Mouse (Mus musculus) hindlimb bud, embryonic 11.5 days (tissue): ENCODE measurements around the gene Tmx1.
A peak's percentile ranks its signal among the peaks of the same experiment; 100 is the strongest.

Experiments used
- DNase-seq: peaks from one replicate; pipeline ENCODE4 v3.0.0-alpha.2; 2012; ENCODE audit warnings: low read depth, low spot score; ENCODE audit errors: extremely low spot score

The Tmx1 gene

GRCm38 (mm10) chr12:70452726-70453645 lies at the start of gene Tmx1:
Gene Tmx1 (plus strand): TSS chr12:70453095.
- peak; percentile 71 for DNase-seq

- DNase-seq: no peak
These were observed 48.6 kb upstream of the Tmx1 start for GRCm38 (mm10) chr12:70404327-70404726.

DNA sequence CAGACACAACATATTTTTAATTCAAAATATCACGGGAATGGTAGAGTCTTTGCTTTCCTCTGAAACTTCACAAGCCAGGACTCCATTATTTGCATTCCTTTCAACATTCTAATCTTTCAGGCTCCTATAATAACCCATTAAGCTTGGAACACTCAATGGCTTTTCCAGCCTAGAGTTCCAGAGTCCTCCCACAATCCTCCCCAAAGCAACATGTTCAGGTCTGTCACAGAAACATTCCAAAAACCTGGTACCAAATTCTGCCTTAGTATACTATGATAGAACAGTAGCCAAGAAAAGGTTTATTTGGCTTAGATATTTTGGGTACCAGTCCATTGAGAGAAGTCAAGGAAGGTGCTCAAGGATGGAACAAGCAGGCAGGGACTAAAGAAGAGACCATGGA lies 44.5 kb upstream of the Tmx1 start:
- no peak for DNase-seq

DNA sequence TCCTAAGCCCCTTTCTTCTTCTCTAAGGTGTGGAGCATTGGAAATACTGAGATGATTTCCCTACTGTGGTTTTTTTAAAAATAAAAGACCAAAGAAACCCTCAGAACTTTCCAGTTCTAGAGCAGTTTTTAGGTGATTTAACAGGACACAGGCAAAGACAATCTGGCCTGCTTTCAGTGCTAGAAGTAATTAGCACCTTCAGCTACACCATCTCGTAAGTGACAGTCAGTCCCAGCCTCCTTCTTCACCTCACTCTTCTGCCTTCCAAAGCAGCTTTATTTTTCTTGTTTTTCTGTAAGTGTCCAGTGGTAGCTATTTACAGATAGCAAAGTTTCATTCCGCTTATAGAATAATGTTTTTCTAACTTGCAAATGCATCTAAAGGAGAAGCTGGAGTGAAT lies 43.3 kb upstream of the Tmx1 start:
- no peak for DNase-seq

DNA sequence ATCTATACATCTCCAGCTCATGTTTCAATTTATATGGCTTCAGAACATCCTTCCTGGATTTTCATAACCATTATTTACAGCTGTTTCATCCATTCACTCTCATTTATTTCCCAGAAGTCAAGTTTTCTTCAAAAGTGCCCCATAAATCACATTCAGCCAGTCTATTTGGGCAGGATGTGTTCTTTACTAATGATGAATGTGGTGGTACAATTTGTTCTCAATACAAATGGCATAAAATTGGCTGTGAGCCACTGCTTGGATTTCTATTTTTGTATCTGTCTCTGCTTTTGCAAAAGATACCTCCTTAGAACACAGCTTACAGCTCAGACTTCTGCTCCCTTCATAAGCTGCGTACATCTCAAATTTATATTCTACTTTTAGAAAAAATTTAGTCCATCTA lies 32.7 kb upstream of the Tmx1 start:
- no peak for DNase-seq

DNA sequence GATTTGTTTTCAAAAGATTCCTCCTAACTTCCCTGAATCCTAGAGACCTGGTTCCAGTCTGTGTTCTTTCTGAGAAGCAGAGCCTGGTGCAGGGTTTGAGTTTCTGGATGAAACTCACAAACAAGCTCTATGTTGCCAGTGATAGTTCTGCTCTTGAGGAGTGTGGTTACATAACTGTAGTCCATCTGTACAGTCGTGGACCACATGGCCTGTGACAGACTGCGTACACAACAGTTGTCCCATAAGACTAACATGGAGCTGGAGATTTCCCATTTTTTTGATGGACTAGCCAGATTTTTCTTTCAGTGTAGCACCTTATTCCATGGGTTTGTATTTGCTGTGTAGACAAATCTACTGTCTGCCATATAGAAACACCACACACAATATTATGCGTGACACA lies 31.9 kb upstream of the Tmx1 start:
- no peak for DNase-seq

DNA sequence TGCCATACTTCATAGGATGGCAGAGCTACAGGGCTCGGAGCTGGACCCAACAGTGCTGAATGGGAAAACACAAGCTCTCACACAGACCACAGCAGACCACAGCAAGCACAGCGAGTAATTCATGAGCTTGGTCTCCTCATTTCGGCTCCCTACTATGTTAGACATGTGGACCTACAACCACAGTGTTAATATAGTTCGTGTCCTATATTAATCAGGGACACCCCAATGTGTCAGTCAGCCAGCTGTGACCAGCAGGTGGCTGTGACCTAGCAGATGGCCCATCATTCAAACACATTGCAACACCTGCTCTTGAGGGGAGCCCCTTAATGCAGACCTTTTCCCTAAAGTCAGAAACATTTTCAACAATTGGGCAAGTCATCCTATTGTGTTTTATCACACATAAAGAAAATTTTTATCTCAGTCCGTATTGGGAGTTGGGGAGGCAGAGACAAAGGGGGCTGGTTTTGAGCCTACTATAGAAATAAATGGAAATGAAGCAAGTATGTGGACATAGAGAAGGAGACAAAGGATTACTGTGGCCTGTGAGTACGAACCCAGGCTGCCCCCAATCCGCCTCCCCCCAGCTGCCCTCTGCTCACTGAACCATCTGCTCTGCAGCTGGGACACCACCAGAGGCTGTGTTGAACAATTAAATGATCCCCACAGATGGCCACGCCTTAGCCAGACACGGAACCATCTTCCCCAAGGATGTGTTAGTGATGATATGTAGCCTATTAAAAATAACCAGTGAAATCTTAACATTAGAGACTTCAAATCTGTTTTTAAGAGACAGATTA lies 30.4 kb upstream of the Tmx1 start:
- no peak for DNase-seq

DNA sequence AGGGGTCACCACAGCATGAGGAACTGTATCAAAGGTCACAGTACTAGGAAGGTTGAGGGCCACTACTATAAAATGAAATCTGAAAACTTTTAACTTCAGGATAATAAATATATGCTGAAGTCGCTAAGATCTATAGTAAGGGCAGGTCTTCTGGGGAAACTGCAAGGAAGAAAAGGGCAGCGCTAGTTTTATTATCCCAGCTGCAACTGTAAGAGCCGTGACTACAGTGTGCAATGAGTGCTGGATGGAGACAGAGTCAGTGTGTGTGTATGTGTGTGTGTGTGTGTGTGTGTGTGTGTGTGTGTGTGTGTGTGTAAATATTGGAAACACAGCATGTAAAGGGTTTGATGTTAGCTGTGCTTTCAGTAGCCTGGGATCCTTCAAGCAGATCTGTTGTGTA lies 25.0 kb upstream of the Tmx1 start:
- DNase-seq: no peak

DNA sequence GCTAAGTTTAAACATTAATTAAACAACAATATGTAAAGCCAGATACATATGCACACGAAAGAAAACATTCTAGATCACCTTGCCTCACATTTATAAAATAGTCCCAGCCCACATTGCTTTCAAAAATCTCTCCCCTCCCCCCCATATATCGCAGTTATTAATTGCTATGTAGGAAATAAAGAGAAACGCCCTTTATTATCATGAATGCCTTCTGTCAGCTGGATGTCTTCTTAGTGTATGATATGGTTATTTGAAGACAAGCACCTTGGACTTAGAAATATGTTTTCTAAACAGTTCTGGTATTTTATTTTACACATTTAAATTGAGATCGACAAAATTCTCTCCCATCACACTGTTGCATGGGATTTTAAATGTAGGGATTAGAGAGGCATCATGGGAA lies 23.3 kb upstream of the Tmx1 start:
- no peak for DNase-seq

DNA sequence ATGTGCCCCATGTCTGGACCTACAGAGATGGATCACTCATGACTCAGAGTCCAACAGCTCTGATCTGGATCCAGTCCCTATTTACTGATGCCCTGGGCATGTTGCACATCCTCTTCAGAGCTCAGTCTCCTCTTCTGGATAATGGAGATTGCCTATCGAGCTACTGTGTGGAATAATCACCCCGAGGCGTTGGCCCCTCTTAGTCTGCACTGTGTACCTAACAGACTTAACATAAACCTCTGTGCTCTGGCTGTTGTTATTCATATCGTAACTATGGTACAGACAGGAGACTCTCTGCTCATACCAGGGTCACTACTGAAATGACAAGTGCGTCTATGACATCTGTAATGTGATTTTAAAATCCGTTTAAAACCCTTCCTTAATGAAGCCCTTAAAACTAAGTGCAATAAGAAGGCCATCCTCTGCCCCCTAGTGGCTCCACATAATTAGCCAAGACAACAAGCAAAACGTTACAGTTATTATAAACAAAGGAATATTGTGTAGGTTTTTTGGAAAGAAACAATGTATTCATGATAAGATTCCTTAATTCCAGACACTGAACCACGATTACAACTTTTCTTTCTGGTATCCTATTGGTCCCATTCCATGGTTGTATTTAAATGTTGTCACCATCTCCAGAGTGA lies 22.5 kb upstream of the Tmx1 start:
- DNase-seq: no peak

DNA sequence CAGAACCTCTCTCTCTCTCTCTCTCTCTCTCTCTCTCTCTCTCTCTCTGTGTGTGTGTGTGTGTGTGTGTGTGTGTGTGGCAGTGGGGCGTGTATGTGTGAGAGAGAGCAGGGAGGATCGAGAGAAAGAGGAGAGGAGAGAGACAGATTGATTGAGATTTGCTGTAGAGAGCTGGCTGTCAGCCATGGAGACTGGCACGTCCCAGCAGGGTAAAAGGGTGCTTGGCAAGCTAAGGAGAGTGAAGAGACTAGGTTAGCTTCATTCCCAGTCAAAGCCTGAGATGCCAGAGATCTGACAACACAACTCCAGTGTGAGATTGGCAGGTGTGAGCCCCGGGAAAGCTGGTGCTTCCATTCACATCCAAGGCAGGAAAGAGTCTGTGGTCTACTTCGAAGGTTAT lies 21.5 kb upstream of the Tmx1 start:
- DNase-seq: no peak

DNA sequence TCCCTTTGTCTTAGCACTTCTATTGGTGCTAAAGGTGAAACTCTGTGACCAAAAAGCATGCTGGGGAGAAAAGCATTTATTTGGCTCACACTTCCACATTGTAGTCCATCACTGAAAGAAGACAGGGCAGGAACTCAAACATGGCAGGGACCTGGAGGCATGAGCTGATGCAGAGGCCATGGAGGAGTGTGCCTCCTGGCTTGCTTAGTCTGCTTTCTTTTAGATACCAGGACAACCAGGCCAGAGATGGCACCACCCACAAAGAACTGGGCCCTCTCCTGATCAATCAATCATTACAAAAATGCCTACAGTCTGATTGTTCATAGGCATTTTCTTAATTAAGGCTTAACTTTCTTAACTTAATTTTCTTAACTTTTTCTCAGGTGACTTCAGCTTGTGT lies 2.9 kb upstream of the Tmx1 start:
- DNase-seq: no peak

GRCm38 (mm10) chr12:70451533-70451932 lies 1.4 kb upstream of the Tmx1 start:
- no peak for DNase-seq

- DNase-seq: no peak
These were observed 752 bp upstream of the Tmx1 start for GRCm38 (mm10) chr12:70452143-70452542.

DNA sequence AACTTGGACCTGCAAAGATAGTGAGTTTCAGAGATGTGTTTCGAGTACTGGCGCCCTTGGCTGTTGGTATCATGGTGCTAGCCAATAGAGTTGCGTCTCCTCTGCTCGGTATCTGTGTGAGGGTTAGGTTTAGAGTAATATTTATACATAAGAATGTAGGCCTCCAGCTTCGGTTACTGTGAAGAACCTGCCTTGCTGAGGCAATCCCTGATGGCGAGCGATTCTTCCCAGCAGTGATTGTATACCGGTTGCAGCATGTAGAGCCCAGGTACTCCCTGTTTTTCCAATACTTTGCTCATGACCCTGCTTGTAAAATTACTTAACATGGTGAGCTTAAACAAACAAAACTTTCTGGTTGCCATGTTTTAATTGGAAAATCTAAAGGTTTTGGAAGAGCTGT lies 2.3 kb downstream of the Tmx1 start:
- no peak for DNase-seq

GRCm38 (mm10) chr12:70459546-70459945 lies 6.7 kb downstream of the Tmx1 start:
- DNase-seq: no peak

DNA sequence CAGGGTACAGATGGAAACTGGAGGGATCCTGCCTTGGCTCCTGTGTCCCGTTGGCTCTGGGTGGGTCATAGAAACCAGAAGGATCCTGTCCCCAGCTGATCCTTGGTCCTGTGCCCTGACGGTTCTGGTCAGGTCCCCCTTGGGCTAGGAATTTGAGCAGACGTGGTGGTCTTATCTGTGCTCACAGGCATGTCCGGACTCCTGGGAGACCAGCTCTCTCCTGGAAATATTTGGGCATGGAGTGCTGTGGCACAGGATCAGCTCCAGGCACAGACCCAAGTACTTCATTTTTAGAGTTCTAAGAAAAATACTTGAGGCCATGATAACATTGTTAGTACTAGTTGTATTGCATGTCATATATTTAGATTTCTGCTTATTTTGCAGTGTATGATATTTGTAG lies 11.1 kb downstream of the Tmx1 start:
- no peak for DNase-seq

DNA sequence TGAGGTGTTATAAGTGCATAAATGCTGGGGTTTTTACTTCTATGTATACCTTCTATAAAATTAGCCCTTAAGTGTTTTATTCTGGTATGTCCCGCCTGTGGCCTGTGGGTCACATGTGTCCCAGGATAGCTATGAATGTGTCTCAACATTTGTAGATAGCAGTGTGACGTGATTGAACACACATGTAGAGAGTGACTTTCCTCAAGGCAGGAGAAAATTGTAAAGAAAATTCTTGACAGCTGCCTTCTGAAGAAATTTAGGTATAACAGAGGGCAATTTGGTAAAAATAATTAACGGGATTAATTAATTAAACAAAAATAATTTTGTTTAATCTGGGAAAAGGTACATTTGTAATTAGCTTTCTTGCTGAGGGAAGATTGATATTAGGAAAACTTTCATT lies 22.4 kb downstream of the Tmx1 start:
- no peak for DNase-seq

DNA sequence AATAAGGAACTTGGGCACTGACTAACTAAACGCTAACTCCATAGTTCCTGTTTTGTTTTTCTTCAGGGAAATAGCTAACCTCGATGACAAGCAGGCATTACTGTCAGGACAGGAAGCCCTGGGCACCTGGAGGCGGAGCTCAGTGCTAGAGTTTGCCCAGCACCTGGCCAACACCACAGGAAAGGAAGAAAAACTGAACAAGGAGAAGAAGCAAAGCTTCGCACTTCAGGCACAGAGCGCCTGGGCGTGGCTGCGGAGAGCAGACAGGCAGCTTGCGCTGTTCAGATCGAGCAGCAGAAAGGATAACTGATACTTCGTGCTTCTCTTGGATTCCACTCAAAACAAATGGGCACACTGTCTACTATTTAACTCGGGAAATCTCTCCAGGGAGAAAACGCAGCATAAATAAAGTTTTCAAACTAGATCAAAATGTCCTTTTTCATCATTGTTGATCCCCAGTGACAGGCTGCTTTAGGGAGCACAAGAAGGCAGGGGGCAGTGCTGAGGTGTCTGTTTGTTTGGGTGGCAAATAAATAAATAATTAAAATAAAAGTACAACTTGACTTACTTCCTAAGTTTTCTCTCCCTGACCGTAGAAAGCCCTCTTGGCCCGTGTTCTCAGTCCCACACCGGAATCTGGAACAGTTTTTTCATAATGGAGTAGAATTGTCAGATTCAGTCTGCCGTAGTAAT lies 24.1 kb downstream of the Tmx1 start:
- no peak for DNase-seq

DNA sequence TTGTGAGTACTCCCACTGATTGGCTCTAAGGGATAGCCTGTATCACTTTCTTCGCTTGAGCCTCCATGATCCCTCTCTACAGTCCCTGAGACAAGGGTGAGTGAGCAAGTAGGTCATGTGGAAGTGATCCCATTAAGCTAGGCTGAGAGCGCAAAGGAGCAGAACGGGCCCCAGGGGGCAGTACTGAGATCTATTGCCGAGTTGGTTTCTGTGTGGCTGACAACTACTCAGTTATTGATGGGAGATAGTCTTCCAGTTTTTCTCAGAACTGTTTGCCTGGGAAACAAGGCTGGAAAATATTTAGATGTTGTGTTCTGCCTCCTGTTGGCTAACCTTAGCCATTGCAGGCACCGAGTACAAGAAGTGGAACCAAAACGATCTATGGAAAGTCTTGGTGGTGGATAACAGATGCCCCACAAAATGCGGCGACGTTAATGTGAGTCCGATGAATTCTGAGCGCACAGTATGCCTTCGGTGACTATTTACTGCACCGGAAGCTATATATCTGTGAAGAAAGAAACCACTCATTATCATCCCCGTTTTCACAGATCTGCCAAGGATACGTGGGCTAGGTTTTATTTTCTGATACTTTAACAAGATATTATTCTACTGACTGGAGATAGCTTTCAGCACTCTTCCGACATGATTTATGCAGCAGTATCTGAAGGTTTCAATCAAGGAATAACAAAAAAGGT lies 24.8 kb downstream of the Tmx1 start:
- DNase-seq: no peak

DNA sequence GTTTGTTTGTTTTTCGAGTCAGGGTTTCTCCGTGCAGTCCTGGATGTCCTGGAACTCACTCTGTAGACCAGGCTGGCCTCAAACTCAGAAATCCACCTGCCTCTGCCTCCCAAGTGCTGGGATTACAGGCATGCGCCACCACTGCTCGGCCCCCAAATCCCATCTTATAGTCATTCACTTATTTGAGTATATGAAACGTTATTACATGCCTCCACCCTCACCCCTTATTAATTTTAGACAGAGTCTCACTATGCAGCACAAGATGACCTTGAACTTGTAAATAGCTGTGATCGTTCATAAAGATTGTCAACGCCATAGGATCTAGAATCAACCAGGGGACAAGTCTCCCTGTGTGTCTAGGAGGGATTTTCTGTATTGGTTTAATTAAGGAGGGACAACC lies 33.1 kb downstream of the Tmx1 start:
- DNase-seq: no peak
